Mouse (Mus musculus): ENCODE measurements around the gene Chmp4b.

GRCm38 (mm10) chr2:154700177-154700576 is 48.7 kb downstream of the Chmp4b start:
- no peak for TF ChIP-seq EP300 (IDR thresholded peaks at IDR 0.05; ENCODE audit: low read depth)
- TF ChIP-seq CTCF (IDR thresholded peaks at IDR 0.05; ENCODE audit: low read depth): no peak
